Mouse (Mus musculus) c-Kit-positive CD71-positive TER-119-positive erythroid progenitor cells, embryonic 14.5 days (primary cell): Measurements from ENCODE around the gene Cbarp.
"Not testable (repeated sequence)": the region's sequence is repeated elsewhere in the genome, so short reads cannot be mapped to it uniquely, and the experiment has no call there.

ENCODE experiments used
- DNase-seq: peaks from one replicate; pipeline ENCODE4 v3.0.0-alpha.2; 2013; ENCODE audit warnings: low spot score

The Cbarp gene

DNA sequence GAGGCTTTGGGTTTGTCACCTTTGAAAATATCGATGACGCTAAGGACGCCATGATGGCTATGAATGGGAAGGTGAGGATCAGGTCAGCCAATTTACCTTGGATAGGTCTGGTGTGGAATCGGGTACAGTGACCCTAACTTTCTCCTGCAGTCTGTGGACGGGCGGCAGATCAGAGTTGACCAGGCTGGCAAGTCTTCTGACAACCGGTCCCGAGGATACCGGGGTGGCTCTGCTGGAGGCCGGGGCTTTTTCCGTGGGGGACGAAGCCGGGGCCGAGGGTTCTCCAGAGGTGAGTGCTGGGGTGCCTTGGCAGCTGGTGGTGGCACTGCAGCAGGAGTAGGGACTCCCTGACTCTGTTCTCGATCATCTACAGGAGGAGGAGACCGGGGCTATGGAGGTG, 29.4 kb upstream of the Cbarp start:
- no peak for DNase-seq

DNA sequence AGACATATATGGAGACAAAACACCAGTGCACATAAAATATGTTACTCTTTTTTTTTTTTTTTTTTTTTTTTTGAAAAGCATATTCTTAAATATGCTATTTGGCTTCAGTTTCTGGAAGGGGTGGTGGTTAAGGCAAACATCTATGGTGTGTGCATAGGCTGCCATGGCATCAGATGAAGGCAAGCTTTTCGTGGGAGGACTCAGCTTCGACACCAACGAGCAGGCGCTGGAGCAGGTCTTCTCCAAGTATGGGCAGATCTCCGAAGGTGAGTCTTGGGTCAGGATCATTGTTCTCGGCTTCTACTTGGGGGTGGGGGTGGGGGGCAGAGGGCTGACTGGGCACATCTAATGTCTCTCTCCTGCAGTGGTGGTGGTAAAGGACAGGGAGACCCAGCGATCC, 29.0 kb upstream of the Cbarp start:
- no peak for DNase-seq

DNA sequence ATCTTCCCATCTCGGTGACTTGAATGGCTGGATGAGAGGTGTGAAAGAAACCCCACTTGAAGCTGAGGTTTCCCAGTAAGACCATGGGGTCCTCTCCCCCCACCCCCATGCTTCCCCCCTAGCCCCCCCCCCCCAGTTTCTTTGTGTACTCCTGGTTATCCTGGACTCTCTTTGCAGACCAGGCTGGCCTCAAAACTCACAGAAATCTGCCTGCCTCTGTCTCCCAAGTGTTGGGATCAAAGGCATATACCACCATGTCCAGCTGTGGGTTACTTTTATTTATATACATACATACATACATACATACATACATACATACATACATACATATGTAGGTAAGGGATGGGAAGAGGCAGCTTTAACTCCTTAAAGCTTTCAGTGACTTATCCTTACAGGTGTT, 28.4 kb upstream of the Cbarp start:
- DNase-seq = no peak

DNA sequence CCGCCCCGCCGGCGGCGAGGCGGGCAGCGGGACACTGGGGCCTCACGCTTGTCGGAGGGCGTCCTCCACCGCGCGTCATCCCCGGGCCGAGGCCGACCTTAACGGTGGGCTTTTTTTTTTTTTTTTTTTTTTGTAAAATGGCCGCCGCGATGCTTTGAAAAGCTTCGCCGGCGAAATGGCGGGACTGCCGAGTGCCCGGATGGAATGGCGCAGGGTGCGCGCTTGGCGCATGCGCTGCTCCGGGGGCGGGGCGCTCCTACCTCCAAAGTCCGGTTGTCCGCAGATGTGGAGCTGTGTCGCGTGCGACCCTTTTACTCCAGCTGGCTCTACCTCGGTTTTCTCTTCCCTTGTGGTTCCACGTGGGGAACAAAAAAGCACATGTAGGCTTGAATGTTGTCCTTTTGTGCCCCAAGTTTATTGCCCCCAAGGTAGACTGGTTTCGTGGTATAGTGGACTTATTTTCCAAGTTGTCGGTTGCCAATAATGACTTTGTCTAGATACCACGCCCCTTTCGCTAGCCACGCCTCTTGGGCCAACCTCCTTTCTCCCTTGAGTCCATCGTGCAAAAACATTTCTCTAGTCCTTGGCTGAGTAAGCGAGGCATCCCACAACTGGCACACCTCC, 27.5 kb upstream of the Cbarp start:
- DNase-seq = peak; percentile 86

DNA sequence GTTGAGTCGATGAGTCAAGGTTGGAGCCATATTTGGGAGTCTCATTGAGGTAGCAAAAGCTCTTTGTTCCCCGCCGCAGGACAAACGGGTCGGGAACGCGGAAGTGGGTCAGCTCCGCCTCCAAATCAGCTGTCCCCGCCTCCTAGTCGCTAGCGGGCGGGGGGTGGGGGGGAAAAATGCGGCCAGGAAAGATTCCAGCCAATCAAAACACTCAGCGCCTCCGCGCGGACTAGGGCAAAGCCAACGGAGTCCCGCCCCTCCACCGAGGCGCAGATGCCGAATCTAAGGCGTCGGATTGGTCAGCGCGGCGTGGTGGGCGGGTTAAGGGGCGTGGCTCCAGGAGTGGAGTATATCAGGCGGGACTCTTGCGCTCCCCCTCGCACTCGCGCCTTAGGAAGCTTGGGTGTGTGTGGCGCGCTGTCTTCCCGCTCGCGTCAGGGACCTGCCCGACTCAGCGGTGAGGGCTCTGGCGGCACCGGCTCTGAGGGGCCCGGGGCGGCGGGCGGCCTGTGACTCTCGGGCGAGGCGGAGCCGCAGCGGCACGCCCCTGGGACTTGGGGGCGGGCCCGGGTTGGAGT, 26.9 kb upstream of the Cbarp start:
- DNase-seq = peak; percentile 99

DNA sequence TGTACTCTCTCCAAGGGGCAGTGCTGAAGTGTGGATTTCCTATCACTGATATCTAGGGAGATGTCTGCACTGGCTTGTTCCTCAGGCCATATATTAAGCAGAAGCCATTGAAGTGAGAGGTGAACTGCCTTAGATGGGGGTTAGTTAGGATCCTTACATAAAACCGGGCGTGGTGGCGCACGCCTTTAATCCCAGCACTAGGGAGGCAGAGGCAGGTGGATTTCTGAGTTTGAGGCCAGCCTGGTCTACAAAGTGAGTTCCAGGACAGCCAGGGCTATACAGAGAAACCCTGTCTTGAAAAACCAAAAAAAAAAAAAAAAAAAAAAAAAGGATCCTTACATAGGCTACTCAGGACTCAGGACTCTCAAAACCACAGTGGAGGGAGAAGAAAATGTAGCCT, 25.5 kb upstream of the Cbarp start:
- not testable (repeated sequence) for DNase-seq

DNA sequence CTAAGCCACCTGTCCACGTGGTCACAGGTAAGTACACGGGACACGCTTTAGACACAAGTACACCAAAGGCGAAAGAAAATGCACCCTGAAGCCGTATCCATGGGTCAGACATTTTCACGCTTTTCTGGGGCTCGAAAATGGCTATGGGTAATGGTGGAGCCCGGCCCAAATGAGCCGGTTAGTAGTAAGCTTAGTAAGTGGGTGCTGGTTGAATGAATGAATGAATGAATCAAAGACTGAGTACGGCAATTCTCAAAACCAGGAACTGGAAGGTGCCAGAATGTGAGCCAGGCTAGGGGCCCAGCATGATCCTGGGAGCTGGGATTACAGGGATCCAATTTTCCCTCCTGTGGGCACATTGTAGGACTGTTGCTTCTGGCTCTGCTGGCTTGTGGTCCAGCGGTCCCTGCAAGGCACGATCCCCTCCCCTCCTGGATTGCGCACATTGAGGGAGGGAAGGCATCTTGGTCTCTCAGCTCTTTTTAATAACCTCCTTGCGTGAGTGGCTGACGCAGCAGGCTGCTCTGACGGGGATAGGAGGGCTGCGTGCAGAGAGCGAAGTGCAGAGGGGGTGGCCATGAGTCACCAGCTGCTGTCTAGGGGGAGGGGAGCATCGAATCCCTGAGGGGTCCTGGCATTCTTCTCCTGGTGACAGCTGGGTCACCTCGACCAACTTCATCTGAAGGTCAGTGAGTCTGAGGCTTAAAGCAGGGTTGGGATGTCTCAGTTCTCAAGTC, 24.9 kb upstream of the Cbarp start, which contains the start of gene Cirbp:
TSS of gene Cirbp (plus strand) at position 594 of the 737 bp plus-strand sequence.
- no peak for DNase-seq

DNA sequence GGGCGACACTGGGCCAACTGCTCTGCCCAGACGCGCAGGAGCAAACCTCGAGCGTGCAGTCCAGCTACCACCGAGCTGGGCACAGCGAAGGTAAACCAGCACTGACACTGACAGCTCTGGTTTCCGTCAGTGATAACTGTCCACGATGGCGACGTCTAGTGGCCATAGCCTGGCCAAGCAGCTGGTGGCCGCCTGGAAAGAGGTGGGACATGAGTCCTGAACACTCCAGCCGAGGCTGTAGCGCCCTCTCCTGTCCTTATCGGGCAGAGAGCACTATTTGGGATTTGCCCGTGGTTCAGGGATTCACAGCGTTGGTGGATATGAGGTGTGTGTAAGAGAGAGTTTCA, 24.3 kb upstream of the Cbarp start:
- DNase-seq = peak; percentile 95

DNA sequence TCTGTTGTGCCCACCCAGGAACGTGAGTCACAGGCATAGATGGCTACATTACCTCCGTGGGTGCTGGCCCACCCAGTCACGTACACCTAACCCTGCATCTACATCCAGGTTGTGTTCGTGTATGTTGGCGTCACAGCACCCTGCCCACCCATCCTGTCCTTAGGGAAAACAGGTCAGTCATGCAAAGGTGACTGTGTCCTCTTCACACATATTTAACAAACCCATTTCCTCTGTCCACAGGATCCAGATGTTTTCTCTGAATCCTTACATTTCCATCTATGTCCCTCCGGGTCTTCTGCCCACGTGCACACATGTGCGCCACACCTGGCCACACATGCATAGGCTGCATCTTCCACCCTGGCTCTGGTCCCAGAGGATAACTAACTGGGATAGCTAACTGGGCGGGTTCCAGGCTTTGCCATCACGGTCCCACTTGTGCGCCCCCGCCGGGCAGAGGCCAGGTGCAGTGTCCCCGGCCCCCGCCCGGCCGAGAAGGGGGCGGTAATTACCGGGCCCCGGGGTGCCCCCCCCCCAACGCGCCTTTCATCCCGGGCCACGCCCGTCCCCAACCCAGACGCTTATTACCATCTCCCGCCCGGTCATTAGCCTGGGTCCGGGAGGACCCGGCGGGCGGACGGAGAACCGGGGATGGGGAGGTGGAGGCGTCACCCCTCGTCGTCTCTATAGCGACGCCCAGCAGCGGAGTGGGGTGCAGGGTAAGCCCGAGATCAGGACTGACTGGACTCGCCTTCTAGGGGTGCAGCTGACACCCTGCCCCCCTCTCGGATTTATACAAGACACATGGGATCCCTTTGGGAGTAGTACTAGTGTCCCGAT, 23.7 kb upstream of the Cbarp start:
- no peak for DNase-seq

DNA sequence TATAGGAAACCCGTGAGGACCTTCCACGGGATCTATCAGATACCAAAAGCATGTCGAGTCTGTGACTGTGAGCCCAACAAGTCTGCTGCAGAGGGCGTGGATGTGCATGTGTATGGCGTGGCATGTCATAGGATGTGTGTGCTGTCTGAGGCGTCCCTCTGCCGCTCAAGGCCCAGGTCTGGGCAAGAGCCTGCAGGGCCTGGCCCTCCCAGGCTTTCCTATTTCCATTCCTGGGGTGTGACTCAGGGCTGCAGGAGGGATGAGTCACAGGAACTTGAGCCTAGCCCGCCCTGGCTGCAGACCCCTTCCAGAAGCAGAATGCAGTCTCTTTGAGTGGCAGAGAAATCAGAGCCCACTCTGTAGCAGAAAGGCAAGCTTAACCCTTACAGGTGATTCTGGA, 23.1 kb upstream of the Cbarp start:
- no peak for DNase-seq

DNA sequence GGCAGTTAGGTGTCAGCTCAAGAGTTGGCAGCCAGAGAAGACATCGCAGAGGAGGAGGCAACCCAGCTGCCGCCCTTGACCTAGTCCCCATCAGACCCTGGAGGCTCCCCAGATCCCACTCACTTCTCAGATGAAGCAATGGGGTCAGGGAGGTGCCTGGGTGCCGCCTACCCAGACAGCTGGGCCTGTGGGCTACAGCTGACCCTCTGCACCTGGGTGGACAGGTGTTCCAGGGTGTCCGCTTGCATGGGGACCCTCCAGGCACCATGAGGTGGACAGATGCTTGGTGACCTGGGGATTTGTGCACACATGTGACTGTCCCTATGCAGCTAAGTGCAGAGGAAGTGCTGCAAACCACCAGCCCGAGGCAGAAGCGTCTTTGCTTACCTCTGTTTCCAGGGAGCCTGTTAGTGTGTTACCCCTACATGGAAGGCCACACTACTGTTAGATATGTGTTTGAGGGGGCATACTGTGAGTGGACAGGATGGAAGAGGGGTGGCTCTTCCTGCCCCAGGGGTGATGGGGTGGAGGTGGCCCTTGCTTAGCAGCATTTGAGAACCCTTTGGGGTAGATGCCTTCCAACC, 22.2 kb upstream of the Cbarp start:
- DNase-seq = no peak

DNA sequence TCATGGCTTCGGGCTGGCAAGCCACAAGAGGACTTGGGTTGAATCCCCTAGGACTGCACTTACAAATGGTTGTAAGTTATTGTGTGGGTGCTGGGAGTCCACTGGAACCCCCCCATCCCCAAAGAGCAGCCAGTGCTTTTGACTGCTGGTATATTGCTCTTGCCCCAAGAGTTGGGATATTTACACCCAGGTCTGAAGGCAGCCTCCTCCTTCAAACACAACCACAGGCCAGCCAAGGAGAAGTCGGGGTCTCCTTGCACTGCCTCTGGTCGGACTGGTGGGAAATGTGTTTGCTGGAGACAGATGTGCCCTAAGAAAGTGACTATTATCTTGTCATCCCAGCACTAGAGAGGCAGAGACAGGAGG, 21.6 kb upstream of the Cbarp start:
- no peak for DNase-seq

DNA sequence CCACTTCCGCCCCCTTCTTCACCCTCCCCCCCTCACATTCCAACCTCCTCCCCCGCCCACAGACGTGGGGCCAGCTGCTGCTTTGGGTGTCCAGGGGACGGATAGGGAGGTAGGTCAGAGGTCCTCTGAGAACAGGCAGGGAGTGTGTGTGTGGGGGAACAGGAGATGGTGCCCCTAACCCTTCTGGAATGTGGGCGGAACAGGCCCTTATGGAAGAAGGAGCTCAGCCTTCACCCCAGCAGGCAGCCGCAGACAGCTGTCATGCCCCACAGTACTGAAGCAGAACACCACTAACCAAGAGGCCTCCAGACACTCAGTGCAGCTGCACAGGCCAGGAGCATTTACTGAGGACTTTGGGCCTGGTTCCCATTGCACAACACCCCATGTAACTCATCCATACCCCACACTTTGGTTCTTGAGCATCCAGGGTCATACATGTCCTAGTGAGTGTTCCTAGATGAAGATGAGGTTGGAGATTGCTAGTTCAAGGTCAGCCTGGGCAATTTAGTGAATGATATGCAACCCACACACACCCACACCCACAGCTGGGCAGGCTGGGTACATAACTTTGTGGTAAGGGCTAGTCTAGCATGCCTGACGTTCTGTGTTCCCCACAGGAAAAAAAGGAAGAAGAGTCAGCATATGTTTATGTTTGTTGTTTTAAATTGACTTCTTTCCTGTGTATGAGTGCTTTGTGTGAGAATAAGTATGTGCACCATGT, 21.0 kb upstream of the Cbarp start:
- no peak for DNase-seq

DNA sequence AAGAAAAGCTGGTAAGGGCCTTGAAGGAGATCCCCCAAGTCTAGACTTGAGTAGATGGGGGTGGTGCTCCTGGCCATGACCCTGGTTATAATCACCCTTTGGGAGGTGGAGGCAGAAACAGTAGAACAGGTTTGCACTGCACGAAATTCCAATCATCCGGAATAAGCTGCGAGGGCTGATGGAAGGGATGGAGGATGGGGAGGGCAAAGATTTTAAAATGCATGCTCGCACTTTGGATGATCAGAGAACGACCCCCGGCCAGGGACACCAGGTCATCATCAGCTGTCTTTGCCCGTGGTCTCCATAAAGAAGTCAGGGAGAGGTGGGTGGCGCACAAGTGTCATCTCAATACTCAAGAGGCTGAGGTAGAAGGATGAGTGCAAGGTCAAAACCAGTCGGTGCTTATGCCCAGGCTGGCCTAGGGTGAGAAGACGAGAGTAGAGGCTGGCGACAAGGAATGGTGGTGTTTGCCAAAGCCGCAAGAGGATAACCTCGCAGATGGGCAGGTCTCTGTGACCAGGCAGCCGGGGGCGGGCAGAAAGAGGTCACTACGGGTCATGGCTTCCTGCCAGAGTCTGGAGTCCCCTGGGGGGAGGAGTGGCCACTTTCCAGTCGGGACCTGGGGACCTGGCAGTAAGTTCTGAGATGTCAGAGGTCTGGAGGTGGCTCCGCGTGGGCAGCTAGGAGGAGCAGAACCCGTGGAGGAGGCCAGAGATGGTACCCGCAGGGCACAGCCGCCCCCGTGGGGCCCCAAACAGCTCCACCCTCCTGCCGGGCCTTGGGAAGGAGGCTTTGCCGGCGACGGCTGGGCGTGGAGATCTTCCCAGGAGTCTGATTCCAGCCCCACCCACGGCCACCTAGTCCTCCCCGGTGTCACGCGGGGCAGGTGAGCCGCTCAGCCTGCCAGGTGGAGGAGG, 20.1 kb upstream of the Cbarp start:
- no peak for DNase-seq

DNA sequence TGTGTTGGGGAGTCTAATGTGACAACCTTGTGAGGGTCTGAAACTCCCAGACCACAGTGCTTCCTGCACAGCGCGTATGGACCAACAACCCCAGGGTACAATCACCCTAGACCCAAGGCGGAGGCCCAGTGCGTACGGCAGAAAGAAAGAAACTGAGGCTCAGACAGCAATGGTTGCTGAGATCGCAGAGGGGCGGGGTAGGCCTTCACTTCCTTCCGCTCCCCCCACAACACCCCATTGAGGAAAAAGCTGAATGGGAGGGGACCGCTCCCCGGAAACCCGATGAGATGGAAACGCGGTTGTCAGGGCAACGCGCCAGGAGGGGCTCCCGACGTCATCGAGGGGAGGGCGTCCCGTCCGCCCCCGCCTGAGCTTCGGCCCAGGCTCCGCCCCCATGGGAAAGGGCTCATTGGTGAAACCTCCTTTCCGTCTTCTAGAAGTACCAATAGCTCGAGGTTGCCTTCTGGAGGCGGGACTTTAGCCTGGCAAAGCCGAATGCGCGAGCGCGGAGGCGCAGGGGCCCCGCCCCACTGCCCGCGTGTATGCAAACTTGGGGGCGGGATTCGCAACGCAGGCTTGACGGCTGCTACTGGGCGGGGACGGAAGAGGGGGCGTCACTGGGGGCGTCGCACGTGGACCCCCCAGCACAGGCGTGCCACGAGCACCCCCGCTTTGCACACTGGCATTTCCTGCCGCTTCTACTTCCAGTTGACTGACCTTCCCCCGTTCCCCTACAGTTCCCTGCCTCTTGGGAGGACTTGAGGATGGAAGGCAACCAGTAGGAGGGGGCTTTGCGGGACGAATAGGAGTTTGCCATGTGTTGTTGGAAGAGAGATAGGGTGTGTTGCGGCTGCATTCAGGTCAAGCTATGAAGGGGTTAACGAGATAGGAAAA, 19.2 kb upstream of the Cbarp start:
- peak; percentile 97 for DNase-seq

DNA sequence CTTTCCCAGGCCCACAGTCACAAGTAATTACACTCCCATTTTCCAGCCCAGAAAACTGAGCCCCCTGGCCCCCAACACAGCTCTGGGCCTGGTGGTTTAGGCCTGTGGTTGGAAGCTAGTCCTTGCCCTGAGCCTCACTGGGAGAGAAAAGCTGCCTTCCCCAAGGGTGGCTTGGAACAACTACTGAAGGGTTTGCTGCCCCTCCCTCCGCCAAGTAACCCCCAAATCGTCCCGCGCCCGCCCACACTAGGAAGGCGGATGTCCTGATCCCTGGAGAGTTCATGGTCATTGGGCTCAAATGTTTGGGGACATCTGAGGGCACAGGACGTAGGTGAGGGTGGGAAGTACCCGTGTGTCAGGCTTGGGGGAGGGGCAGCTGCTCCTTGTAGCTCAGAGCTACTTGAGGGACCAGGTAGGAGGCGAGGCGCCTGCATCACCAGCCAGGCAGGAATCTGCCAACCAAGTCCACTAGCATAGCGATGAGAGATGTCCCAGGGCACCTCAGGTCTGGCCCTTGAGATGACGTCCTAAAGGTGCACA, 18.5 kb upstream of the Cbarp start:
- DNase-seq = no peak

DNA sequence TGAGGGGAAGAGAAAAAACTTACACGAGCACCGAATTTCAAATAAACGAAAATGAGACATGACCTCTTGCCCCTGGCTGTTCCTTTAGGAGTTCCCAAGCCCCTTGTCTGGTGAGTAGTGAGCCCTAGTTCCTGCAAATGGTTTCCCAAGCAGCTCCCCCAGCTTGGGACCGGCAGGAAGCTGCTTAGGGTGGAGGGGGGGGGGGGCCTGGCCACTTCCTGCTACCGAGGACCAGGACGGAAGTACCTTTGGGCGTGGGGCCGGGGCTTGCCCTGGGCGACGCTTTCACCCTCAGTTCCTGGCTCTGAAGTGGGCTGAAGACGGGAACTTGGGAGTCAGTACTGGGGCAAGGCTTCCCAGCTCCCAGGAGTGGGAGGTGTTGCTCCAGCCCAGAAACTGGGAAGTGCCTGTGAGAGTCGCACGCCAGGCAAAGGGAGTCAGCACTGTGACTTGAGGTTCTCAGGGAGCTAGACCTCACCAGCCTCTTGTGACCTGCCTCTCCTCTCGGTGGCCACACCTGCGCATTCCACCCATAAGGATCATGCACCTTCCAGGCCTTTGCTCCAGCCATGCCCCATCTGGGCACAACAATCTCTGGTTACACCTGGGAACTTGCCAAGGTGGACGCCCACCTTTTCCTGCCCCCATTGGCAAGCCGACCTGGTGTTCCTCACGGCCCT, 17.8 kb upstream of the Cbarp start:
- DNase-seq = no peak

DNA sequence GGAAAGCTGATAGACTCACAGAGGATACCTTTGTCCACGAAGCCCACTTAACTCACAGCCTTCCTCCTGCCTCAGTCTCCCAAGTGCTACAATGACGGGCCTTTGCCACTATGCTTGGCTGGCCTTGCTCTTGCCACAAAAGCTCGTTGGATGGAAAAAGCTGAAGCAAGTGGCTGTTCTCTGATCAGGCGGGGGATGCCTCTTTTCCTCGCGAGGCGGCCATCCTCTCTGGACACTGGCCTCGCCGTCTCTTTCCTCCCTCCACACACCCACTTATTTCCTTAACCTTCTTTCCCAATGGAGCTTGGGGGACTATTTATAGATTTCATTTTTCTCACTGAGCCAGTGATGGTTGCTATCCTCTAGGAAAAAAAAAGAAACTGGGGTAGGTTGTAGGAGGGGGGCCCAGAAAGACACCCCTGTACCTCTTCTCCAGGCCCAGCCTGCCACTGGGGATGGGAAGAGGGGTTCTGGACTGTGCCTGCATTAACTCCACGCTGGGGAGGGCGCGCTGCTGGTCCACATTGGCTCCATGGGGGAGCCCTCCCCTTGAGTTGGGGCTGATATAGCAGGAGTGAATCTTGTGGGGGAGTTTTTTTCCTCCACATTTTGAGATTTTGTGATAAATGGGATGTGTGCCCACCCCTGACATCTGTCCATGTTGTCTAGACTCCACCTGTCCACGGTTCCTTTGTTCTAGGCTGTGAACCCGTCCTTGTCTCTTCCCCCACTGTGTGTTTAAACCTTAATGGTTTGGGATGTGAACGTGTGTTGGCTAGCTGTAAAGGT, 16.7 kb upstream of the Cbarp start:
- DNase-seq = no peak
